Mouse (Mus musculus): ENCODE measurements at regions not wholly inside any gene's neighbourhood (a gene's known extent, or its start where the extent isn't known, plus 50 kb on each side); places are given as distances from the start of the nearest gene placed in this dataset.

GRCm38 (mm10) chr8:92121296-92121695 is 236.1 kb upstream of the Irx5 start:
- TF ChIP-seq ZC3H11A (IDR thresholded peaks at IDR 0.05; ENCODE audit: borderline replicate concordance, low read depth, low read length) (no peak), ZNF384 (IDR thresholded peaks at IDR 0.05; ENCODE audit: low read depth, low read length) (no peak), CHD2 (IDR thresholded peaks at IDR 0.05; ENCODE audit: low read depth, low read length) (no peak), HCFC1 (IDR thresholded peaks at IDR 0.05; ENCODE audit: borderline replicate concordance, insufficient read depth, low read length) (no peak)
